Mouse (Mus musculus): ENCODE results near the gene Adcy2. TPM values are rescaled to one million over a fixed set of nuclear protein-coding genes. Genes with fewer than 3 reads are reported as not detected.

Gene Adcy2
- total and polyA plus RNA-seq, 2 experiments from 2014 or later: 16.8 to 50.9 TPM

- no peaks in the 10 kb centered on the region for H3K27me3 ChIP-seq (ENCODE audit: insufficient read depth, low read length)
- no peaks in the 10 kb centered on the region for H3K9me3 ChIP-seq (ENCODE audit: low read length)
- H3K4me2 ChIP-seq (ENCODE audit: low read depth, low read length, poor library complexity, severe bottlenecking): no peak overlapping the region
- no peak overlapping the region for H3K27ac ChIP-seq (ENCODE audit: low read depth, low read length)
- H3K4me3 ChIP-seq (ENCODE audit: low read depth, low read length): no peak overlapping the region
- H3K9ac ChIP-seq (replicated peaks; ENCODE audit: low read length, poor library complexity, severe bottlenecking): no peak overlapping the region
- no peak for DNase-seq (ENCODE audit: low spot score)
- ATAC-seq (ENCODE audit: low FRiP score): no peak
- H3K36me3 ChIP-seq (ENCODE audit: insufficient read depth, low read length): no peaks in the 10 kb centered on the region
- H3K4me1 ChIP-seq (ENCODE audit: insufficient read depth, low read length): no peaks in the 10 kb centered on the region
- 84% methylated on average over 6 of the region's 6 CpGs for WGBS
- no peak for TF ChIP-seq CTCF (IDR thresholded peaks at IDR 0.05)
These were observed 221.2 kb downstream of the Adcy2 start for GRCm38 (mm10) chr13:68778011-68778672.

- no peak for DNase-seq (ENCODE audit: low spot score)
- Histone ChIP-seq H3K4me2 (ENCODE audit: low read depth, low read length, poor library complexity, severe bottlenecking) (no peak overlapping the region), H3K27ac (ENCODE audit: low read depth, low read length) (no peak overlapping the region), H3K9ac (replicated peaks; ENCODE audit: low read length, poor library complexity, severe bottlenecking) (no peak overlapping the region), H3K4me3 (ENCODE audit: low read depth, low read length) (no peak overlapping the region), H3K36me3 (ENCODE audit: insufficient read depth, low read length) (no peaks in the 10 kb centered on the region), H3K4me1 (ENCODE audit: insufficient read depth, low read length) (no peaks in the 10 kb centered on the region), H3K27me3 (ENCODE audit: insufficient read depth, low read length) (no peaks in the 10 kb centered on the region), H3K9me3 (ENCODE audit: low read length) (no peaks in the 10 kb centered on the region)
- WGBS: 56% methylated on average over 2 of the region's 2 CpGs
- ATAC-seq (ENCODE audit: low FRiP score): no peak
- no peak for TF ChIP-seq CTCF (IDR thresholded peaks at IDR 0.05)
These were observed 225.6 kb downstream of the Adcy2 start for GRCm38 (mm10) chr13:68773599-68774211.

DNA sequence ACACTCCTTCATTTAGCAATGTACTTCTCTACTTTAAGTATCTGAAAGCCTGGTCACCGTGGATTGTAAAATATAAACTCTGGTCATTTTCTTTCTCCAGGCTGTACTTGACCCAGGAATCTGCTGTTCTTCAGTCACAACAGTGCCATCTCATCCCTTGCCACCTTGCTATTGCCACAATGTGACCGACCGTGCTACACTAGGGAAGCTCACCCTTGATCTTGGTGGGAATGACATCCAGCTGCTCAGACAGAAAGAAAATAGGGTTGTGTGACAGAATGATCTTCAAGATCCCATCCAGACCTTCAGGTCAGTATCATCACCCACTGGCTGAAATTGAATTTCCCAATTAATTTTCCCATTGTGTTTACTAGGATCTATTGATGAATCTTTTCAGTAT is 230.8 kb downstream of the Adcy2 start:
- no peaks in the 10 kb centered on the region for H3K4me1 ChIP-seq (ENCODE audit: insufficient read depth, low read length)
- WGBS: 91% methylated on average over 3 of the region's 3 CpGs
- H3K4me3 ChIP-seq (ENCODE audit: low read depth, low read length): no peak overlapping the region
- H3K4me2 ChIP-seq (ENCODE audit: low read depth, low read length, poor library complexity, severe bottlenecking): no peak overlapping the region
- ATAC-seq (ENCODE audit: low FRiP score): no peak
- no peak overlapping the region for H3K27ac ChIP-seq (ENCODE audit: low read depth, low read length)
- H3K9me3 ChIP-seq (ENCODE audit: low read length): no peaks in the 10 kb centered on the region
- TF ChIP-seq CTCF (IDR thresholded peaks at IDR 0.05): no peak
- H3K27me3 ChIP-seq (ENCODE audit: insufficient read depth, low read length): no peaks in the 10 kb centered on the region
- H3K9ac ChIP-seq (replicated peaks; ENCODE audit: low read length, poor library complexity, severe bottlenecking): no peak overlapping the region
- no peaks in the 10 kb centered on the region for H3K36me3 ChIP-seq (ENCODE audit: insufficient read depth, low read length)
- DNase-seq (ENCODE audit: low spot score): no peak

GRCm38 (mm10) chr13:68765896-68766578 is 233.3 kb downstream of the Adcy2 start:
- Histone ChIP-seq H3K27ac (ENCODE audit: low read depth, low read length) (no peak overlapping the region), H3K9ac (replicated peaks; ENCODE audit: low read length, poor library complexity, severe bottlenecking) (no peak overlapping the region), H3K4me2 (ENCODE audit: low read depth, low read length, poor library complexity, severe bottlenecking) (no peak overlapping the region), H3K27me3 (ENCODE audit: insufficient read depth, low read length) (no peaks in the 10 kb centered on the region), H3K36me3 (ENCODE audit: insufficient read depth, low read length) (no peaks in the 10 kb centered on the region), H3K4me1 (ENCODE audit: insufficient read depth, low read length) (no peaks in the 10 kb centered on the region), H3K9me3 (ENCODE audit: low read length) (no peaks in the 10 kb centered on the region), H3K4me3 (ENCODE audit: low read depth, low read length) (no peak overlapping the region)
- 0 out of 2 replicates have a peak, but pooled peaks have one; percentile 16 for ATAC-seq (ENCODE audit: low FRiP score)
- 83% methylated on average over 8 of the region's 8 CpGs for WGBS
- TF ChIP-seq CTCF (IDR thresholded peaks at IDR 0.05): no peak
- no peak for DNase-seq (ENCODE audit: low spot score)

DNA sequence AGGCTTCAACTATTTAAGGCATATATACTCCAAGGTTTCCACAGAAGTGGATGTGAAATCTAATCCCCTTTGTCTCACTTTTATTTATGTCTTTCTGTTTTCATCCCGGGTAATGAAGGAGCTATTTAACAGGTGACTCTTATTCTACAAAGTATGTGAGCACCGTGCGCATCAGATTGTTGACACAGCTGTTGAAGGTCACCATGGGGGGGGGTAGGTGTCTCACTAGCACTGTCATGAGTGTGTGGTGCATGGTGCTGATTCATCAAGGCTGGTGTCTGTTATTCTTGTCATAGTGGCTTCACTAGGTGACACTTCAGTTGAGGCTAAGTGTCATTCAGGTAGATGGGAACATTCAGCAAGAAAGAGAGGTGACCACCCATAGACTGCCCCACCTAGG is 234.7 kb downstream of the Adcy2 start:
- no peaks in the 10 kb centered on the region for H3K9me3 ChIP-seq (ENCODE audit: low read length)
- no peaks in the 10 kb centered on the region for H3K36me3 ChIP-seq (ENCODE audit: insufficient read depth, low read length)
- no peaks in the 10 kb centered on the region for H3K4me1 ChIP-seq (ENCODE audit: insufficient read depth, low read length)
- WGBS: 84% methylated on average over 3 of the region's 3 CpGs
- no peak overlapping the region for H3K4me3 ChIP-seq (ENCODE audit: low read depth, low read length)
- no peak overlapping the region for H3K9ac ChIP-seq (replicated peaks; ENCODE audit: low read length, poor library complexity, severe bottlenecking)
- no peak for TF ChIP-seq CTCF (IDR thresholded peaks at IDR 0.05)
- no peak overlapping the region for H3K27ac ChIP-seq (ENCODE audit: low read depth, low read length)
- no peaks in the 10 kb centered on the region for H3K27me3 ChIP-seq (ENCODE audit: insufficient read depth, low read length)
- ATAC-seq (ENCODE audit: low FRiP score): no peak
- no peak overlapping the region for H3K4me2 ChIP-seq (ENCODE audit: low read depth, low read length, poor library complexity, severe bottlenecking)
- no peak for DNase-seq (ENCODE audit: low spot score)

DNA sequence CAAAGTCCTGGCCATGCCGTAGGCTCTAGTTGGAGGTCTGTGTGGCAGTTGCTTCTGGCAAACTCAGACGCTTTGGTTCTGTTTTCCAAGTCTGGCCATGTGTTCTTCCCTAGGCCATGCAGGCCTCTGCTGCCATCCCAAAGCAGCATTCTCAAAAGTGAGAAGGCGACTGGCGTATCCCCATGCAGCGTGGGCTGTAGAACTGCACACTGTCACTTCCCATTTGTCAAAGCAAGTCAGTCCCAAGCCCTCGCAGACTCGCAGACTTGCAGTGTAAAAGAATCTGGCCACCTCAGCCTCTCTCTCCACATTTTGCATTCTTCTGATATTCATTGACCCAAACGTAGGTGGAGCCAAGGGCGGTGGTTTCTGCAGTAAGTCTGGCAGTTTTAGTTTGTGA is 249.5 kb downstream of the Adcy2 start:
- no peaks in the 10 kb centered on the region for H3K4me1 ChIP-seq (ENCODE audit: insufficient read depth, low read length)
- WGBS: 68% methylated on average over 9 of the region's 9 CpGs

More for the DNA sequence above, 249.5 kb downstream of the Adcy2 start:
- Histone ChIP-seq H3K9ac (replicated peaks; ENCODE audit: low read length, poor library complexity, severe bottlenecking) (no peak overlapping the region), H3K4me2 (ENCODE audit: low read depth, low read length, poor library complexity, severe bottlenecking) (no peak overlapping the region), H3K27me3 (ENCODE audit: insufficient read depth, low read length) (no peaks in the 10 kb centered on the region), H3K27ac (ENCODE audit: low read depth, low read length) (no peak overlapping the region), H3K9me3 (ENCODE audit: low read length) (no peaks in the 10 kb centered on the region), H3K36me3 (ENCODE audit: insufficient read depth, low read length) (no peaks in the 10 kb centered on the region), H3K4me3 (ENCODE audit: low read depth, low read length) (no peak overlapping the region)
- ATAC-seq (ENCODE audit: low FRiP score): no peak
- no peak for TF ChIP-seq CTCF (IDR thresholded peaks at IDR 0.05)
- DNase-seq (ENCODE audit: low spot score): no peak
